Mouse (Mus musculus): ENCODE results near the gene Trub2.

- no peak for TF ChIP-seq CTCF (IDR thresholded peaks at IDR 0.05; ENCODE audit: extremely low read depth, insufficient read depth, low read length)
- no peak for TF ChIP-seq POLR2A (IDR thresholded peaks at IDR 0.05; ENCODE audit: extremely low read depth, insufficient read depth, low read length)
Observed at GRCm38 (mm10) chr2:29748499-29748898, 39.8 kb downstream of the Trub2 start.

All from cortical plate, adult 2 months (tissue).